Mouse (Mus musculus) T-cell, adult 2 months (primary cell): ENCODE results near the gene Olfr750.
A peak's percentile ranks its signal among the peaks of the same experiment; 100 is the strongest.

Experiments used
- DNase-seq: peaks from one replicate; pipeline ENCODE4 v3.0.0; 2022; ENCODE audit warnings: low spot score

Gene Olfr750

DNA sequence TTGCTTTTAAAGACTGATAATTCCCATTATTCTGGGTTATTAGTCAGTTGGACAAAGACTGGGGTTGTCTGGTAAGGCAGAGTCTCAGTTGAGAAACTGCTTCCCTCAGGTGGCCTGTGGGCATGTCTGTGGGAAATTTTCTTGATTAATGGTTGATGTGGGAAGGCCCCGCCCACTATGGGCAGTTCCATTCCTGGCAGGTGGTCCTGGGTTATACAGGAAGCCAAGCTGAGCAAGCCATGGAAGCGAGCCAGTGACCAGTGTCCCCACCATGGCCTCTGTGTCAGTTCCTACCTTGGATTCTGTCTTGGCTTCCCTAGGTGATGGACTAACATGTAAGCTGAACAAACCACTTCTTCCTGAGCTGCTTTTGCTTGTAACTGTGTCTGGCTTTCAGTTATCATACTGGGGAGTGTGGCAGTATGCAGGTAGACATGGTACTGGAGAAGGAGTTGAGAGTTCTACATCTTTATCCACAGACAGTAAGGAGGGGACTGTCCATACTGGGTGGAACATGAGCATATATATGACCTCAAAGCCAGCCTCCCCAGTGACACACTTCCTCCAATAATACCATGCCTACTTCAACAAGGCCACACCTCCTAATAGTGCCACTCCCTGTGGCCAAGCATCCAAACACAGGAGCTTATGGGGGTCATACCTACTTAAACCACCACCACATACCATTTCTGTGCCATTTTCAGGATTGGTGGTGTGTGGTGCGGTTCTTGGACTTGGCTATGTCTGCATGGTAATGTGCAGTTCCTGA is 46.7 kb downstream of the Olfr750 start:
- DNase-seq, result no peak

DNA sequence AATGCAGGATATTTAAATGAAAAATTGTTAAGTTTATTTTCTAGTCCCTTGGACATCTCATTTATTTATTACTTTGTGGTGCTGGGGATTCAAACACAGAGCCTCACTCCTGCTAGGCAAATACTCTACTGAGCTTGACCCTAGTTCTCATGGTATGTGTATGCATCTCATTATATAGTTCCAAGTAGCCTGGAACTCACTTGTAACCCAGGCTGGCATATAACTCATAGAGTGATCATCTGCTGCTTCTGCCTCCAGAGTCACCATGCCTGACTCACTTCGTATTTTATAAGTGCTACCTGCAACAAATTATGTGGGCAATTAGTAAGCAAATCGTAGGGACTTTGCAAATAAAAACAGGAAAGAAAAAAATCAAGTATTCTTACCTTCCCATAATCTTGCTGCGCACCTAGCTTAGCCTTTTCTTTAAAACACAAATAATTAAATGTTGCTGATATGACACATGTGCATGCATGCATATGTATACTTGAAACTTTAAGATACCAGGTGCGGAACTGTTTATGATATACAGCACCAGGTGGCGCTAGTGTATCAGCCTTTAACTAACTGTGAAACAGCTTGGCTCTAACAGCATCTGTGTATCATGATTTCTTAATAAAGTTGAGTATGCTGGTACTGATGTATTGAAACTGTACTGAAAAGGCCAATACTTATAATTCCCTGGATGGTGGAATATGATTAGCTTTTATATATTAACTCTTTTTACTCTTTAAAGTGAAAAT is 47.7 kb downstream of the Olfr750 start:
- DNase-seq, result peak; percentile 75

DNA sequence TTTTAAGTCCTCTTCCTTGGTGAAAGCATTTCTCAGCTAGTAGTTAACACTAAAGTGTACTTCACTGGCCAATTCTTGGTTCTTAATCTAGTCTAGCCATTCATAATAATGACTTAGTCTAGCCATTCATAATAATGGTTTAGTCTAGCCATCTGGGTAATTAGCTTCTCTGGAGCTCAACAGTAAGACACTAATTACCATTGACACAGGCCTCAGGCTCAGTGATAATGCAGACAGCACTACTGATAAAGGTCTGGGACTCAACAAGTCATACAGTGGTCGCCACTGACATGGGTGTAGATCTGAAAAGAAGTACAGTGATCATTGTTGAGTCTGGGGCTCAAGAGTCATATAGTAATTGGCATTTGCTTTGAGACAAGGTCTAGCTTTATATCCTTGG is 49.4 kb downstream of the Olfr750 start:
- DNase-seq, result no peak

DNA sequence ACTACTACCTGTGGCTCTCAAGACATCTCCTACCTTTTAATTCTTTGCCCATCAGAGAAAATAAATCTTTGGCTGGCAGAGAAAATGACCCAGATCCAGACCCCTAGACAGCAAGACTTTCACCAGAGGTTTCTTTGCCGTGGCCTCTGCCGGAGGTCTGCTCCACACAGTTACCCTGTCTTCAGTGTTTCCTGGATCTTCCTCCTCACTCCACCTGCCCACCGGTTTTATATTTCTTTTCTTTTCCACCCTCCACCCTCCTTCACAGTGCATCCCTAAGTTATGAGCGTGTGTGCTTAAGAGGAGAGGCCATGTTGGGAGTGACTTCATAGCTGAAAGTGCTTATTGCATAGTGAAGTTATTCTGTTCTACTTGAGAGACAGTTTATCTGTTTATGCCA is 50.8 kb downstream of the Olfr750 start:
- no peak for DNase-seq

DNA sequence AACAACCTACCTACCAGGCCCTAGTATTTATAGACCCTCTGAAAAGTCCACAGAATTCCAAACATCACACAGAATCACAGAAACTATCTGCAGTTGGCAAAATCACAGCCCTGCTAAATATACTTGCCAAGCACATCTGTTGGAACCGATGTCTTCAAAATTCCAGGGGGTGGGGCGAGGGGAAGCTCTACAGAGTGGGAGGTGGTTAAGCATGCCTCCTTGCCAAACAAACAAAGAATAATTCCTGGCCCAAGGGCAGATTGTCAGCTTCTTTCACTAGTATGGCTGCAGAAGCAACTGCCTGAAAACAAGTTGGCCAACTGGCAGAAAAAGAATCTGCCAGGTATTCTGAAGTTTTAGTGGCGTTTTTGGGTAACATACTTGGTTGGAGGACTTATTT is 57.0 kb downstream of the Olfr750 start:
- no peak for DNase-seq
